Mouse (Mus musculus): ENCODE data around the gene Serpine3.

DNA sequence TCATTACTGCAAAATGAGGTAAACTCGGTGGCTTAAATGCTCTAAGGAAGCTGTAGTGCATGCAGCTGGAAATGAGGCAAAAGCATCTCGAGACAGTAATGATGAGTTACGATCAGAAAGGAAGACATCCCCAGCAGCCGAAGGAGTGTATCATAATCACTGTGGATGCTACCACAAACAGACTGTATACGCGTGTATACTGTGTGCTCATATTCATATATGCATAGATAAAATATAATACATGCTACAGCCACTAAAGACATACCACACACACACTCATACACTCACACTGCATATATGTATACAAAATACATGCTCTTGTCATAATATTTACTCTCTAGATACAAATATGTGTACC is 25.1 kb upstream of the Serpine3 start:
- TF ChIP-seq CTCF (IDR thresholded peaks at IDR 0.05; ENCODE audit: extremely low read depth, insufficient read length, insufficient replicate concordance, low read depth, low read length) (no peak), POLR2A (IDR thresholded peaks at IDR 0.05; ENCODE audit: low read depth, low read length) (no peak)
